Mouse (Mus musculus) forebrain, embryonic 11.5 days (tissue): ENCODE results near the gene Phlda3. TPM values are rescaled to one million over a fixed set of nuclear protein-coding genes. Genes with fewer than 3 reads are reported as not detected.

Source experiments
- ATAC-seq: fragments of 200-750 bp; cut with Nextera tagmentation; replicated peaks from 2 replicates; pipeline ENCODE4 v1.8.0; 2017; ENCODE audit warnings: moderate TSS enrichment; ENCODE audit not compliant: low FRiP score
- DNase-seq: peaks from one replicate; pipeline ENCODE4 v3.0.0-alpha.2; 2017; ENCODE audit warnings: low spot score
- H3K27ac ChIP-seq: fragments of 300-500 bp; sonication (generic); 2 replicates; pipeline ENCODE4 v1.5.1; 2014; ENCODE audit warnings: low read depth, low read length
- H3K27me3 ChIP-seq: fragments of 300-500 bp; sonication (generic); 2 replicates; pipeline ENCODE4 v1.6.1; 2014; ENCODE audit warnings: mild to moderate bottlenecking, low read length, mixed read lengths; ENCODE audit not compliant: control insufficient read depth, insufficient read depth
- H3K36me3 ChIP-seq: fragments of 300-500 bp; sonication (generic); 2 replicates; pipeline ENCODE4 v1.6.1; 2014; ENCODE audit warnings: mild to moderate bottlenecking, low read length, moderate library complexity, mixed read lengths; ENCODE audit not compliant: control insufficient read depth, insufficient read depth
- H3K4me1 ChIP-seq: fragments of 300-500 bp; sonication (generic); replicated peaks from 2 replicates; pipeline ENCODE4 v1.6.1; 2014; ENCODE audit warnings: low read length, mixed read lengths; ENCODE audit not compliant: control insufficient read depth, insufficient read depth
- H3K4me2 ChIP-seq: fragments of 300-500 bp; sonication (generic); 2 replicates; pipeline ENCODE4 v1.6.1; 2014; ENCODE audit warnings: low read depth, mild to moderate bottlenecking, low read length, moderate library complexity, mixed read lengths; ENCODE audit not compliant: severe bottlenecking
- H3K4me3 ChIP-seq: fragments of 300-500 bp; sonication (generic); 2 replicates; pipeline ENCODE4 v1.5.1; 2014; ENCODE audit warnings: low read depth, low read length
- H3K9ac ChIP-seq: fragments of 300-500 bp; sonication (generic); 2 replicates; pipeline ENCODE4 v1.6.1; 2014; ENCODE audit warnings: low read length
- H3K9me3 ChIP-seq: fragments of 300-500 bp; sonication (generic); 2 replicates; pipeline ENCODE4 v1.6.1; 2016; ENCODE audit warnings: low read length, mixed read lengths; ENCODE audit not compliant: control insufficient read depth
- WGBS: fragments of 180-500 bp; shearing (Covaris S2); extraction: QIAGEN DNeasy Blood & Tissue Kit; methylation state at CpG from one replicate; pipeline ENCODE4 v1.1.7; 2014; 5-methylcytosine and 5-hydroxymethylcytosine counted together
- polyA plus RNA-seq: library from polyadenylated mRNA; unstranded; fragments of >200 nt; fragmentation: Nextera tagmentation; extraction: Ambion mirVana; gene quantifications from 2 replicates; pipeline ENCODE4 v1.2.1, GENCODE M21; 2014

The Phlda3 gene
- polyA plus RNA-seq, 1 experiment from 2014 or later: 21.5 TPM

GRCm38 (mm10) chr1:135810180-135810579, 44.3 kb downstream of the Phlda3 start:
- 92% methylated on average over 2 of the region's 2 CpGs for whole genome bisulfite sequencing
- Histone ChIP-seq H3K4me2 (no peak overlapping the region), H3K9ac (no peak overlapping the region), H3K27me3 (no peaks in the 10 kb centered on the region), H3K36me3 (no peaks in the 10 kb centered on the region), H3K9me3 (no peaks in the 10 kb centered on the region), H3K4me1 (no peaks in the 10 kb centered on the region), H3K4me3 (no peak overlapping the region), H3K27ac (no peak overlapping the region)
- DNase-seq (no peak), ATAC-seq (no peak)

GRCm38 (mm10) chr1:135811016-135811646, 45.2 kb downstream of the Phlda3 start:
- no peaks in the 10 kb centered on the region for H3K9me3 ChIP-seq
- H3K4me3 ChIP-seq: no peak overlapping the region
- H3K27ac ChIP-seq: no peak overlapping the region
- no peak overlapping the region for H3K4me2 ChIP-seq
- no peak overlapping the region for H3K9ac ChIP-seq
- peak; percentile 89 for DNase-seq
- WGBS: 36% methylated on average over 7 of the region's 7 CpGs
- H3K36me3 ChIP-seq: no peaks in the 10 kb centered on the region
- H3K27me3 ChIP-seq: peaks cover under 1% of the 10 kb centered on the region; the same call in 1 of the 2 replicates
- 0 out of 2 replicates have a peak, but pooled peaks have one; percentile 42 for ATAC-seq
- no peaks in the 10 kb centered on the region for H3K4me1 ChIP-seq

GRCm38 (mm10) chr1:135812205-135812604, 46.3 kb downstream of the Phlda3 start:
- ATAC-seq: no peak
- H3K27me3 ChIP-seq: peaks cover 9% of the 10 kb centered on the region
- WGBS: 93% methylated on average over 3 of the region's 3 CpGs

GRCm38 (mm10) chr1:135812618-135813017, 46.7 kb downstream of the Phlda3 start:
- ATAC-seq (no peak), DNase-seq (no peak)
- Histone ChIP-seq H3K4me3 (no peak overlapping the region), H3K9ac (no peak overlapping the region), H3K9me3 (no peaks in the 10 kb centered on the region), H3K4me2 (no peak overlapping the region), H3K27ac (no peak overlapping the region), H3K36me3 (no peaks in the 10 kb centered on the region), H3K27me3 (peaks cover 13% of the 10 kb centered on the region), H3K4me1 (no peaks in the 10 kb centered on the region)
- WGBS: 46% methylated on average over 2 of the region's 2 CpGs

More at GRCm38 (mm10) chr1:135812205-135812604, 46.3 kb downstream of the Phlda3 start:
- no peaks in the 10 kb centered on the region for H3K9me3 ChIP-seq
- no peak overlapping the region for H3K4me3 ChIP-seq
- no peak overlapping the region for H3K4me2 ChIP-seq
- no peak for DNase-seq
- no peaks in the 10 kb centered on the region for H3K36me3 ChIP-seq
- H3K9ac ChIP-seq: no peak overlapping the region
- no peaks in the 10 kb centered on the region for H3K4me1 ChIP-seq
- H3K27ac ChIP-seq: no peak overlapping the region

- Histone ChIP-seq H3K4me2 (no peak overlapping the region), H3K9ac (no peak overlapping the region), H3K27me3 (peaks cover 18% of the 10 kb centered on the region), H3K4me1 (no peaks in the 10 kb centered on the region), H3K4me3 (no peak overlapping the region), H3K27ac (no peak overlapping the region), H3K36me3 (no peaks in the 10 kb centered on the region), H3K9me3 (no peaks in the 10 kb centered on the region)
- 77% methylated on average over 4 of the region's 4 CpGs for WGBS
- ATAC-seq: no peak
- DNase-seq: no peak
Observed at GRCm38 (mm10) chr1:135813071-135813470, 47.2 kb downstream of the Phlda3 start.

GRCm38 (mm10) chr1:135813687-135814395, 47.9 kb downstream of the Phlda3 start:
- Histone ChIP-seq H3K4me1 (peaks cover 3% of the 10 kb centered on the region; the same call in 1 of the 2 replicates), H3K4me2 (no peak overlapping the region), H3K4me3 (no peak overlapping the region), H3K27ac (no peak overlapping the region), H3K9ac (no peak overlapping the region), H3K9me3 (no peaks in the 10 kb centered on the region), H3K27me3 (peaks cover 25% of the 10 kb centered on the region), H3K36me3 (no peaks in the 10 kb centered on the region)
- WGBS: 75% methylated on average over 5 of the region's 5 CpGs
- ATAC-seq (no peak), DNase-seq (no peak)

GRCm38 (mm10) chr1:135814531-135814930, 48.6 kb downstream of the Phlda3 start:
- Histone ChIP-seq H3K4me2 (no peak overlapping the region), H3K9me3 (no peaks in the 10 kb centered on the region), H3K4me3 (no peak overlapping the region), H3K4me1 (peaks cover 3% of the 10 kb centered on the region; the same call in 1 of the 2 replicates), H3K27ac (no peak overlapping the region), H3K27me3 (peaks cover 31% of the 10 kb centered on the region), H3K36me3 (no peaks in the 10 kb centered on the region), H3K9ac (no peak overlapping the region)
- WGBS: 81% methylated on average over 5 of the region's 5 CpGs
- DNase-seq (no peak), ATAC-seq (no peak)

GRCm38 (mm10) chr1:135817595-135817994, 51.7 kb downstream of the Phlda3 start:
- H3K4me2 ChIP-seq: no peak overlapping the region
- H3K4me3 ChIP-seq: no peak overlapping the region
- peaks cover 40% of the 10 kb centered on the region for H3K27me3 ChIP-seq
- DNase-seq: no peak
- ATAC-seq: no peak
- no peaks in the 10 kb centered on the region for H3K36me3 ChIP-seq
- no peak overlapping the region for H3K27ac ChIP-seq
- peaks cover 3% of the 10 kb centered on the region; the same call in 1 of the 2 replicates for H3K4me1 ChIP-seq
- 75% methylated on average over 4 of the region's 4 CpGs for WGBS
- no peak overlapping the region for H3K9ac ChIP-seq
- no peaks in the 10 kb centered on the region for H3K9me3 ChIP-seq
